Mouse (Mus musculus) midbrain, embryonic 12.5 days (tissue): ENCODE measurements around the gene Sdad1. TPM values are rescaled to one million over a fixed set of nuclear protein-coding genes. Genes with fewer than 3 reads are reported as not detected.

ENCODE experiments used
- ATAC-seq: fragments of 200-750 bp; cut with Nextera tagmentation; 2 replicates; pipeline ENCODE4 v1.8.0; 2017; ENCODE audit warnings: low read depth, moderate TSS enrichment, moderate library complexity; ENCODE audit not compliant: low FRiP score
- H3K27ac ChIP-seq: fragments of 300-500 bp; sonication (generic); replicated peaks from 2 replicates; pipeline ENCODE4 v1.5.1; 2016; ENCODE audit warnings: mild to moderate bottlenecking
- H3K27me3 ChIP-seq: fragments of 300-500 bp; sonication (generic); 2 replicates; pipeline ENCODE4 v1.6.1; 2016; ENCODE audit warnings: mild to moderate bottlenecking
- H3K36me3 ChIP-seq: fragments of 300-500 bp; sonication (generic); 2 replicates; pipeline ENCODE4 v1.6.1; 2016
- H3K4me1 ChIP-seq: fragments of 300-500 bp; sonication (generic); 2 replicates; pipeline ENCODE4 v1.6.1; 2016
- H3K4me2 ChIP-seq: fragments of 300-500 bp; sonication (generic); replicated peaks from 2 replicates; pipeline ENCODE4 v1.6.1; 2016; ENCODE audit warnings: mild to moderate bottlenecking, moderate library complexity
- H3K4me3 ChIP-seq: fragments of 300-500 bp; sonication (generic); 2 replicates; pipeline ENCODE4 v1.5.1; 2016; ENCODE audit warnings: mild to moderate bottlenecking
- H3K9ac ChIP-seq: fragments of 300-500 bp; sonication (generic); replicated peaks from 2 replicates; pipeline ENCODE4 v1.6.1; 2016; ENCODE audit warnings: mild to moderate bottlenecking, moderate library complexity
- H3K9me3 ChIP-seq: fragments of 300-500 bp; sonication (generic); 2 replicates; pipeline ENCODE4 v1.6.1; 2016; ENCODE audit warnings: mild to moderate bottlenecking
- WGBS: fragments of 180-500 bp; shearing (Covaris S2); methylation state at CpG from one replicate; pipeline ENCODE4 v1.1.7; 2016; 5-methylcytosine and 5-hydroxymethylcytosine counted together
- polyA plus RNA-seq: library from polyadenylated mRNA; unstranded; fragments of >200 nt; fragmentation: Nextera tagmentation; extraction: Ambion mirVana; gene quantifications from 2 replicates; pipeline ENCODE4 v1.2.1, GENCODE M21; 2016

Gene Sdad1
- polyA plus RNA-seq, 1 experiment from 2014 or later: 43.3 TPM

DNA sequence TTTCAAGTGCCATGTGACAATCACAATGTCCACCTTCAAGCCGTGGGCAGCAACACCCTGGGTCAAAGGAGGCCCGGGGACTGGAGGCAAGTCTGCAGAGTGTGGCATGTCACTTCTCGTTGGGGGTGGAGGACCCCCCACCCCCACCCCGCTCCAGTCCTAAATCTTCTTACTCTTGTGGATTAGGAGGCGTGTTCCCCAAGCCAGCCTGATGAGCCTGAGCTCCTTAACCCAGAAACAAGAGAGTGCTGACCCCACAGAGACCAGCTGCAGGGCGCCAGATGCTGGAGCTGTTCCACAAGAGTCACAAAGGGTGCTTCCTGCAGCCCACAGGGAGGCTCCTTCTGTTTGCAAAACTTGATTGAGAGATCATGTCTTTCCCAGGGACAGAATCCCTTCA, 54.1 kb downstream of the Sdad1 start, which contains the start of gene Ppef2:
Gene Ppef2, minus strand, starts transcription at position 61 of the 400 bp plus-strand sequence.
- Histone ChIP-seq H3K36me3 (no peaks in the 10 kb centered on the region), H3K9me3 (no peaks in the 10 kb centered on the region), H3K27ac (no peak within 1 kb of the TSS), H3K4me1 (no peaks in the 10 kb centered on the region; the same call in 1 of the 2 replicates), H3K4me3 (no peak within 1 kb of the TSS), H3K27me3 (peaks cover 28% of the 10 kb centered on the region), H3K4me2 (no peak within 1 kb of the TSS), H3K9ac (no peak within 1 kb of the TSS)
- 5% methylated on average over 6 of the region's 6 CpGs for WGBS
- 0 out of 2 replicates have a peak, but pooled peaks have one; percentile 21 for ATAC-seq

DNA sequence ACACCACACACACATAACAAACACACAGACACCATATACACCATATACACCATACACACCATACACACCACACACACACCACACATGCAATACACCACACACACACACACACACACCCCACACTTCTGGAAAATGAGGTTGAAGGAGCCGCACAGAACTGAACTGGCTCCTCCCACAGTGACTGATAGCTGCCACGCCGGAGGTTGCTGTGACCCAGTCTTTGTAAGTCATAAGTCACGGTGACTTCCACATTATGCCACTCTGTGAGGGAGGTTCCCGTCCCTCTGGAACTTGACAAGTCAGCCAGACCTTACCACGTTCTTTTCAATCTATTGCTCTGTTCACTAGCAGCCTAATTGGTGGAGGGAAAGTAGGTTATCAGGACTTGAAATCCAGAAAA, 55.8 kb downstream of the Sdad1 start:
- H3K9ac ChIP-seq: no peak overlapping the region
- H3K9me3 ChIP-seq: no peaks in the 10 kb centered on the region
- no peak overlapping the region for H3K4me3 ChIP-seq
- no peak overlapping the region for H3K4me2 ChIP-seq
- 75% methylated on average over 6 of the region's 6 CpGs for WGBS
- no peak overlapping the region for H3K27ac ChIP-seq
- ATAC-seq: no peak
- peaks cover 19% of the 10 kb centered on the region for H3K27me3 ChIP-seq
- H3K4me1 ChIP-seq: no peaks in the 10 kb centered on the region; the same call in 1 of the 2 replicates
- no peaks in the 10 kb centered on the region for H3K36me3 ChIP-seq

- no peaks in the 10 kb centered on the region for H3K36me3 ChIP-seq
- no peak overlapping the region for H3K4me3 ChIP-seq
- H3K27me3 ChIP-seq: peaks cover 12% of the 10 kb centered on the region; the same call in 1 of the 2 replicates
- WGBS: 14% methylated on average over 18 of the region's 18 CpGs
- no peak overlapping the region for H3K9ac ChIP-seq
- no peaks in the 10 kb centered on the region; the same call in 1 of the 2 replicates for H3K4me1 ChIP-seq
- H3K4me2 ChIP-seq: peak overlapping the region; percentile 34
- H3K9me3 ChIP-seq: no peaks in the 10 kb centered on the region
- no peak overlapping the region for H3K27ac ChIP-seq
- peak; percentile 62 for ATAC-seq
Measured at GRCm38 (mm10) chr5:92252797-92253343, 57.4 kb downstream of the Sdad1 start.

DNA sequence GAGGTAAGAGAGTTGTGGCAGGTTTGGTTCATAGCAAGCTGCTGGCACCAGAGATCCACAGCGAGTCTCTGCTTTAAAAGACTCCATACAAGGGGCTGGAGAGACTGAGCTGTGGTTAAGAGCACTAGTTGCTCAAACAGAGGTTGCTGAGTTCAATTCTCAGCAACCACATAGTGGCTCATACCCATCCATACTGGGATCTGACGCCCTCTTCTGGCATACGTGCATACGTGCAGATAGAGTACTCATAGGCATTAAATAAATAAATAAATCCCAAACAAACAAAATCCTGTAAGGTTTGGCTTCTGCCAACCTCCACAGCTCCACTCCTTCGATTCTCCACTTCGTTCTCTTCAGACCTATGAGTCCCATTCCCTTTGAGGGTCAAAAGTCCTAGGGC, 58.2 kb downstream of the Sdad1 start:
- Histone ChIP-seq H3K36me3 (no peaks in the 10 kb centered on the region), H3K4me1 (no peaks in the 10 kb centered on the region; the same call in 1 of the 2 replicates), H3K4me2 (no peak overlapping the region), H3K9me3 (no peaks in the 10 kb centered on the region), H3K27me3 (peaks cover 12% of the 10 kb centered on the region; the same call in 1 of the 2 replicates), H3K9ac (no peak overlapping the region), H3K4me3 (no peak overlapping the region), H3K27ac (no peak overlapping the region)
- 92% methylated on average over 6 of the region's 6 CpGs for WGBS
- no peak for ATAC-seq

- Histone ChIP-seq H3K9me3 (no peaks in the 10 kb centered on the region), H3K9ac (no peak overlapping the region), H3K4me3 (no peak overlapping the region), H3K27ac (no peak overlapping the region), H3K4me1 (no peaks in the 10 kb centered on the region), H3K4me2 (no peak overlapping the region), H3K27me3 (no peaks in the 10 kb centered on the region), H3K36me3 (no peaks in the 10 kb centered on the region)
- WGBS: 87% methylated on average over 11 of the region's 11 CpGs
- no peak for ATAC-seq
Measured at GRCm38 (mm10) chr5:92248614-92249013, 61.7 kb downstream of the Sdad1 start.

DNA sequence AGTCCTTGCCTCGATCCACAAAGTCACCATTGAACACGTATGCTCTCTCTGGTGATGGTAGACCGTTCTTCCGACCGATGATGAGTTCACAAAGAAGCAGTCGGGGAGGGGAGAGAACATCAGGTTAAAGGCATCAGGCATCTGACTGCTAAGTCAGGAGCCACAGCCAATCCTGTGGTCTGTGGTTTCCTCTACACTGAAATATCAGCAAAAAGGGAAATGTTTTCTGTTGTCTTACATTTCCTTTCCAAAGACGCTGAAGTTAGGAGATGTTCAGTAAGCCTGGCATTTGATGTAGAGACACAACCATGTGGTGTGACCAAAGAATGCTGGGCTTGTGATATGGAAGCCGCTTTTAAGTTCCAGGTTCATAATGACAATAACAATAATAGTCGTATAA, 64.8 kb downstream of the Sdad1 start:
- no peak overlapping the region for H3K9ac ChIP-seq
- WGBS: 93% methylated on average over 9 of the region's 9 CpGs
- H3K4me3 ChIP-seq: no peak overlapping the region
- H3K9me3 ChIP-seq: 0 out of 2 replicates have a peak, but pooled peaks cover 3% of the 10 kb centered on the region
- ATAC-seq: no peak
- no peaks in the 10 kb centered on the region for H3K27me3 ChIP-seq
- no peak overlapping the region for H3K4me2 ChIP-seq
- no peak overlapping the region for H3K27ac ChIP-seq
- H3K36me3 ChIP-seq: no peaks in the 10 kb centered on the region
- H3K4me1 ChIP-seq: no peaks in the 10 kb centered on the region

GRCm38 (mm10) chr5:92244900-92245299, 65.4 kb downstream of the Sdad1 start:
- no peaks in the 10 kb centered on the region for H3K4me1 ChIP-seq
- no peaks in the 10 kb centered on the region for H3K36me3 ChIP-seq
- H3K4me3 ChIP-seq: no peak overlapping the region
- no peak for ATAC-seq
- 97% methylated on average over 2 of the region's 2 CpGs for WGBS
- no peaks in the 10 kb centered on the region for H3K27me3 ChIP-seq
- H3K9ac ChIP-seq: no peak overlapping the region
- 0 out of 2 replicates have a peak, but pooled peaks cover 3% of the 10 kb centered on the region for H3K9me3 ChIP-seq
- H3K4me2 ChIP-seq: no peak overlapping the region
- H3K27ac ChIP-seq: no peak overlapping the region

DNA sequence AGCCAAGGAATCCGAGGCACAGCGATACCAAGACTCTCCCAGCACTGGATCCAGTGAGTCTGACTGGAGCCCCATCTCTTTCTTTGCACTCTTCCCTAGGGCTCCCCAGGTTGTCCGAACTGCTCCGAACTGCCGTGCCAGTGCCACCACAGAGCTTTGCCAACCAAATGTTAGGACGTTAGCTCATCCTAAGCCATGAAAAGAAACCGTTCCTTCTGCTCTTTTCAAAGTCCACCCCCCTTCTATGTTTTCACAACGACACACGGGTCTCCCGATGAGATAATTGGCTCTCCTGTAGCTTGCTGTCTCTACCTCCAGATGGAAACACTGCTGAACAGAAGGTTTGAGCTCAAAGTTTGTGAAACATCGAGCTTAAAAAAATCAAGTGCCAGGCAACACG, 69.5 kb downstream of the Sdad1 start:
- H3K27ac ChIP-seq: no peak overlapping the region
- H3K4me2 ChIP-seq: no peak overlapping the region
- ATAC-seq: no peak
- 0 out of 2 replicates have a peak, but pooled peaks cover 3% of the 10 kb centered on the region for H3K27me3 ChIP-seq
- H3K36me3 ChIP-seq: no peaks in the 10 kb centered on the region
- H3K9me3 ChIP-seq: 0 out of 2 replicates have a peak, but pooled peaks cover 3% of the 10 kb centered on the region
- no peak overlapping the region for H3K9ac ChIP-seq
- no peak overlapping the region for H3K4me3 ChIP-seq
- WGBS: 93% methylated on average over 12 of the region's 12 CpGs
- no peaks in the 10 kb centered on the region for H3K4me1 ChIP-seq

DNA sequence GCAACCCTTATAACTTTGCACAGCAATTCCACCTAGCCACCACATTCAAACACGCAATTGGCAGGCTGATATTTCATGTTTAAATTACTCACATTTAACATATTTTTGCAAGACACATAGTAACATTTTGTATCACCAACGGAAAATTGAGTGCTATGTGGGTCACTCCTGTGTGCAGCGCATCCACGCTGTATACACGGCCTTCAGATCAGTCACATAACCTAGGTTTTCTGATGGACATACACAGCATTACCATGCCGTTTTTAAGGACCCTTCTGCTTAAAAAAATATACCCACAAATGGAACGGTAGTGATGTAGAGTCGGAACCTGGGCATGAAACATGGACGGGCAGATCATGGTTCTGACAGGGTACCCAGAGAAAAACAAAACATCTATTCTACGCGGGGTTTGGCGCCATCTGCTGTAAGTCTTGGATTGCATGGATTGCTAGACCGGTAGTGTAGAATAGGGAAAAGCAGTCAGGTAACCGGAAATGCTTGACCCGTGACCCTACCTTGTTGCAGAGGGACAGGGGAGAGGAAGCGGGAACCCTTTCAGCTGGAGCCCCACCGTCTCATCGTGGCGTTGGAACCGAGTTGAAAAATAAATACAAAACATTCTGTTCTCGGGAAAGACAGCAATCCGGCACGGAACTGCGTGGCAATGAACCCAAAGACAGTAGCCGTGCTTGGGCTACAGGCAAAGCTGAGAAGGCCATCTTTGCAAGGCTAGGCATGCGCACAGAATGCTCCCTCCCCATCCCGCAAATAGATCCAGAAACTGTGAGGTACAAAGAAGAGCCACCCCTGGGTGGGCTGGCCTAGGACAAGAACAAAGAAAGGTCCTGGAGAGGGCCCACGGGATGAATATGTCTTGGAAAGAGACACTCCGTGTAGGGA, 70.7 kb downstream of the Sdad1 start:
- Histone ChIP-seq H3K9me3 (0 out of 2 replicates have a peak, but pooled peaks cover 3% of the 10 kb centered on the region), H3K4me3 (no peak overlapping the region), H3K27ac (no peak overlapping the region), H3K36me3 (no peaks in the 10 kb centered on the region), H3K27me3 (0 out of 2 replicates have a peak, but pooled peaks cover 3% of the 10 kb centered on the region), H3K9ac (no peak overlapping the region), H3K4me1 (no peaks in the 10 kb centered on the region), H3K4me2 (peak overlapping the region; percentile 21)
- ATAC-seq: peak; percentile 72
- 44% methylated on average over 29 of the region's 29 CpGs for WGBS

DNA sequence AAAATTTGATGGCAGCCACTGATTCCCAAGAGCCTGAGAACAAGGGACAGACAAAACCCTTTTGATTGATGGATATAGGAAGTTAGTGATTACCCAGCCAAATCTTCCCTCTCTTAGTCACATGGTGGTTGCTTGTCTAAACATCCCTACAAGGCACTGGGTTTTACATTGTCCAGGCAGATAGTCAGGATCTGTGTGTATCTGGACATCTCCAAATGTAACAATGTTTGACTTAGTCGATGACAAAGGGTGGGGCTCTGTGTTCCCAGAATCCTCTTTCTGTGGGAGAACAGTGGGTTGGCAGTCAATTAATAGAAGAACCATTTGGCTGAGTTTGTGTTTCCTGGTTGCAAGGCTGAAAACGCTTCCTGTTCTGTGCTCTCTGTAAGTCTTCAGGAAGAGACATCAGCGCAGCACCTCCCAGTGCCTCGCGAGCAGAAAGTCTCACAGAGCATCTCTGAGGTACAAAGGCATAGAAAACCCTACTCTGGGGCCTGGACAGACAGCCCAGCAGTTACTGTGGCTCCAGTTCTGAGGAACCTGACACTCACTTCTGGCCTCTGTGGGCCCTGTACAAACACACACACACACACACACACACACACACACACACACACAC, 75.2 kb downstream of the Sdad1 start:
- no peak overlapping the region for H3K9ac ChIP-seq
- H3K27me3 ChIP-seq: 0 out of 2 replicates have a peak, but pooled peaks cover 3% of the 10 kb centered on the region
- H3K36me3 ChIP-seq: no peaks in the 10 kb centered on the region
- no peaks in the 10 kb centered on the region for H3K9me3 ChIP-seq
- no peak overlapping the region for H3K27ac ChIP-seq
- no peak for ATAC-seq
- H3K4me2 ChIP-seq: no peak overlapping the region
- H3K4me3 ChIP-seq: no peak overlapping the region
- H3K4me1 ChIP-seq: no peaks in the 10 kb centered on the region
- WGBS: 83% methylated on average over 5 of the region's 5 CpGs
